Mouse (Mus musculus) gastrocnemius, adult 2 months (tissue): ENCODE data around the gene Rps9. TPM values are rescaled to one million over a fixed set of nuclear protein-coding genes. Genes with fewer than 3 reads are reported as not detected.

Source experiments
- DNase-seq: peaks from one replicate; pipeline ENCODE4 v3.0.0; 2022
- H3K27ac ChIP-seq: fragments of 200-600 bp; 2 replicates; pipeline ENCODE4 v1.8.1; 2022; ENCODE audit warnings: mild to moderate bottlenecking
- H3K4me3 ChIP-seq: fragments of 200-600 bp; 2 replicates; pipeline ENCODE4 v1.8.1; 2022; ENCODE audit warnings: mild to moderate bottlenecking, moderate library complexity
- CTCF ChIP-seq: fragments of 200-600 bp; IDR thresholded peaks from 2 replicates; pipeline ENCODE4 v1.8.1; 2022; ENCODE audit warnings: antibody characterized with exemption, mild to moderate bottlenecking, moderate library complexity
- intact Hi-C: fragments of 180-260 bp; cut with DNase I; formaldehyde crosslinking; loops from one replicate; pipeline ENCODE4 v1.15.1; 2025
- long read RNA-seq, 2 experiments: library from polyadenylated mRNA; stranded (forward); transcript quantifications; one replicate each; pipeline ENCODE4 v2.0.0; 2021
- total RNA-seq, 2 experiments: library from RNA; stranded (reverse); gene quantifications; 2 replicates each; pipeline ENCODE4 v1.2.3; 2021

The Rps9 gene
- 100 to 1,000 TPM; 399 to 461 TPM for total RNA-seq
- long read RNA-seq, experiment 1, transcript Rps9-201 (5 exons, 751 nt) = major isoform, 140 of 165 reads
- long read RNA-seq, experiment 1, transcript Rps9-204 (4 exons, 914 nt) = minor isoform, 5 of 165 reads
- long read RNA-seq, experiment 1, partial matches to known transcripts = 20 of 165 reads
- long read RNA-seq, experiment 1, other reads (novel, unspliced or antisense) = 0 of 165 reads
- long read RNA-seq, experiment 2, transcript Rps9-204 (4 exons, 914 nt) = minor isoform, 10 of 194 reads
- long read RNA-seq, experiment 2, transcript Rps9-201 (5 exons, 751 nt) = major isoform, 164 of 194 reads
- long read RNA-seq, experiment 2, partial matches to known transcripts = 14 of 194 reads
- long read RNA-seq, experiment 2, other reads (novel, unspliced or antisense) = 5 of 194 reads

- peak; percentile 35 for TF ChIP-seq CTCF
- intact Hi-C loops = loop anchor here (10.0 kb wide), 1 partner anchor 731 kb away; no protein-coding TSS in a partner anchor
- Histone ChIP-seq H3K4me3 (peak within 1 kb of the TSS; percentile 83), H3K27ac (peak within 1 kb of the TSS; percentile 95)
- peak; percentile 97 for DNase-seq
Observed at GRCm38 (mm10) chr7:3703879-3704441, at the start of gene Rps9. Gene Rps9, plus strand, starts transcription at chr7:3703993.

GRCm38 (mm10) chr7:3656966-3657365 is 46.8 kb upstream of the Rps9 start:
- H3K27ac ChIP-seq = no peak overlapping the region
- intact Hi-C loops = no loop called here
- no peak overlapping the region for H3K4me3 ChIP-seq
- no peak for TF ChIP-seq CTCF
- DNase-seq = no peak

DNA sequence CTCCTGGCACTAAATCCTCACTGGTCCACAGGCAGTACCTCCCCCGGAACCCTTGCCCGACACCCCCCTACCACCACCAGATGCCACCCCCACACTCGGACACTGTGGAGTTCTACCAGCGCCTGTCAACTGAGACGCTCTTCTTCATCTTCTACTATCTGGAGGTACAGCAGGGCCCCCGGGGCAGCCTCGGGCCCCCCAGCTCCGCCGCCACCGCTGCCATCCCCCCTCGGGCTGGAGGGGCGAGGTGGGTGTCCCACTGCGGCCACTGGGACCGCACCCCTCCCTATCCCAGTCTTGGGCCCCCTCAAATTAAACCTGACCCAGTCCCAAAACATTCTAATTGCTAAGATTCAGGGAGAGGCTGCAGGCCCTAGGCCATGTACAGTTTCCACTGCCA is 45.2 kb upstream of the Rps9 start:
- no peak overlapping the region for H3K27ac ChIP-seq
- H3K4me3 ChIP-seq = no peak overlapping the region
- no peak for DNase-seq
- intact Hi-C loops = no loop called here
- TF ChIP-seq CTCF = no peak

DNA sequence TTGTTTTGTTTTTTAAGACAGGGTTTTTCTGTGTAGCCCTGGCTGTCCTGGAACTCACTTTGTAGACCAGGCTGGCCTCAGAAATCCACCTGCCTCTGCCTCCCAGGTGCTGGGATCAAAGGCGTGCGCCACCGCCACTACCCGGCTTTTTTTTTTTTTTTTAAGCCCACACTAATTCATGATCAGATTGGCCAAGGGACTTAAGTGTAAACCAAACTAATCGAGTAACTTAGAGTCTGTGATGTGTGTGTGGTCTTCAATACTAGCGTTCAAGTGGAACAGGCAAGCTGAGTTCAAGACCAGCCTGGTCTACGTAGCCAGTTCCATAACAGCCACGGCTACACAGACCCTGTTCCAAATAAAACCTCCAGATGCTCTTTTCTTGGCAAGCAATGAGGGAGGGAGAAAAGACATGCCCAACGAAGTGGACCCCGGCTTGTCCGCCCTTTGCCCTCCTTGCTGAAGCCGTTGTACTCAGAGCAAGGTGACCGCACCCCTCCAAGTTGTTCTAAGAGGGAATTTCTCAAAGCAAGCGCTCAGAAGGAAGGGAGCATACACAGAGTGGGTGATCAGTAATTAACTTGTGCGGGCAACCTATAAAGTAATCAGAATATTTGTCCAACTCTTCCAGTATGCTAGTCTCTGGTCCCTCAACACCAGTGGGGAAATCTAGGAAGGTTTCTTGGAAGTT is 39.1 kb upstream of the Rps9 start:
- H3K27ac ChIP-seq = peak overlapping the region; percentile 92
- intact Hi-C loops = loop anchor here (1.0 to 2.0 kb wide), 2 partner anchors 19 to 28 kb away; partner anchors contain the start of genes Cnot3, Mboat7 and Tsen34
- DNase-seq = no peak
- TF ChIP-seq CTCF = no peak
- peak overlapping the region; percentile 78 for H3K4me3 ChIP-seq

GRCm38 (mm10) chr7:3665215-3666114 is 38.3 kb upstream of the Rps9 start, which contains the start of gene Leng1:
Gene Leng1, minus strand, starts transcription at chr7:3665840.
- H3K4me3 ChIP-seq = peak within 1 kb of the TSS; percentile 78
- peak within 1 kb of the TSS; percentile 92 for H3K27ac ChIP-seq
- peak; percentile 98 for DNase-seq
- intact Hi-C loops = loop anchor here (1.0 to 2.0 kb wide), 2 partner anchors 20 to 27 kb away; partner anchors contain the start of genes Cnot3, Mboat7 and Tsen34
- TF ChIP-seq CTCF = no peak

GRCm38 (mm10) chr7:3666921-3667391 is 36.8 kb upstream of the Rps9 start:
- DNase-seq = no peak
- peak; percentile 11; the same call in 1 of the 2 replicates for TF ChIP-seq CTCF
- intact Hi-C loops = no loop called here
- H3K4me3 ChIP-seq = peak overlapping the region; percentile 39
- peak overlapping the region; percentile 31; the same call in 1 of the 2 replicates for H3K27ac ChIP-seq

DNA sequence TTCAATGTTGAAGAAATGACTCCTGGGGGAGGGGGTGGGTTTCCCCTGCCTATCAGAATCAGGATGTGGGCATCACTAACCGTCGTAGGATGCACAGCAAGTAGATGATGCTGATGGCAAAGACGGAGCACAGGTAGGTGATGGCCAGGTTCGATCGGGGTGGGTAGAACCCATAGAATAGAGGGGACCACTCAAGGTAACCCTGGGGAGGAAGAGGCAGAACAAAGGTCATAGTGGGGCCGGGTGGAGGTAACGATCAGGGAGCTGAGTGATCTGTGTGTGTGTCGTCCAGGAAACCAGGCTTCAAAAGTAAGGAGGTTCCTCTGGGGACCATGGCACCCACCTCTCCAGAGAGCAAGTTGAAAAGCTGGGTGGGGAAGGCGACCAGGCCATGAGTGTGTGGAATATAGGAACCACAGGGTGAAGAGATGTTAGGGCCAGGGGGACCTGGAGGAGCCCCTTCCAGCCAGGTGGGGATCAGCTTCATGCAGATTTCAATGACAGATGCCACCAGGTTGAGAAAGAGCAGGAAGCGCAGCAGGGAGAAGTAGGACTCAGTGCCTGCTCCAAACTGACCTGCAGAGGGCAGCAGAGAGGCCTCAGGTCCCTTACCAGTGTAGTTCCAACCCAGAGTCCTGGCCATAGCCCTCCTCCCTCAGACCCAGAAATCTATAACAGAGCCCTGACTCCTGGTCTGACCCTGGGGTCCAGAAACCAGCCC is 29.1 kb upstream of the Rps9 start:
- DNase-seq = peak; percentile 86
- Histone ChIP-seq H3K4me3 (no peak overlapping the region), H3K27ac (no peak overlapping the region)
- intact Hi-C loops = no loop called here
- TF ChIP-seq CTCF = peak; percentile 100; the same call in 1 of the 2 replicates

DNA sequence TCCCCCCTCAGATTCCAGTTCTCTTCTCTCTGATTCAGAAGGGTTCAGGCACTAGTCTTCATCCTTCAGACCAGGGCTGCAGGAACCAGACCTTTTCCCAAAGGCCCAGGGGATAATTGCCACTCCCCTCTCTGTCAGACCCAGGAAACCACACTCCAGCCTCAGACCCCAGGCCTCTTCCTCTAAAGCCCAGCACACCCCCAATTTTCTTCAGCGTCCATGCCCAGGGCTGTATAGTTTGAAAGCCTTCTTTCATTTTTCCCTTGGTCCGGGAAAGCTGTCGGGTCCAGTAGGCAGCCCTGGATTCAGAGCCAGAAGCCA is 28.6 kb upstream of the Rps9 start:
- TF ChIP-seq CTCF = no peak
- H3K4me3 ChIP-seq = no peak overlapping the region
- H3K27ac ChIP-seq = no peak overlapping the region
- intact Hi-C loops = no loop called here
- DNase-seq = no peak

DNA sequence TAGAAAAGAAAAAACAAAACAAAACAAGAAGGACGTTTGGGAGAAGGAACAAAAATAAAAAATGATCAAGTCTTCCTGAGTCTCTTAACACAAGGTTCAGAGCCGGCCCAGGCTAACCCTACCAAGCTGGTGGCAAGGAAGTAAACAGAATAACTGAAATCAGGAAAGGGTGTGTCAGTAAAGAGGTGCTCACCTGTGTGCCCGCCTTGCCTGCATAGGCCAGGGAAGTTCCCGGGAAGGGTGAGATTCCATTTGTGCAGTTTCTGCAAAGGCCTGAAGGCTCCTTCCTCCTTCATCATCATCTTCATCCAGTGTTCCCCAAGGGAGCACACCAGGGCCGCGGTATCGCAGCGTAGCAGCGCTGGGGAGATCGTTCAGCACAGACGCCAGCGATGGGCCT is 27.4 kb upstream of the Rps9 start:
- Histone ChIP-seq H3K4me3 (no peak overlapping the region), H3K27ac (no peak overlapping the region)
- no peak for TF ChIP-seq CTCF
- intact Hi-C loops = no loop called here
- no peak for DNase-seq

DNA sequence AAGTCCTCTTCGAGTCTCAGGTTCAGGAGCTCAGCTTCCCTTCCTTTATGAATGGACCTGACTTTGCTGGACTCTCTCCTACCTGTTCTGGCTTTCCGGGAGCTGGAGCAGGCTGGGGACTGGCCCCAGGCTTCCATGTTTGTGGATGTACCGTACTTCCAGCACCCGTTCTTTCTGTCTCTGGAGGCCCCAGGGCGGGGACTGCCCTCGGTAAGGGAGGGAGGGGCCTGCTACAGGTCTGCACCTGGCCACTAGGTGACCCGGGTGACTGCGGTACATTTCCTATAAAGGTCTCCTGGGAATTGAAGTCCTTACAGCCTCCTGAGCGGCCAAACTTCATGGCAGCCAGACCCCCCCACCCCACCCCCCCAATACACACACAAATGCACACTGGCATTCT is 26.5 kb upstream of the Rps9 start, which contains the start of gene Tmc4:
Tmc4 (minus strand) TSS at position 212 of the 400 bp plus-strand sequence.
- no peak for TF ChIP-seq CTCF
- H3K27ac ChIP-seq = no peak within 1 kb of the TSS
- H3K4me3 ChIP-seq = no peak within 1 kb of the TSS
- DNase-seq = no peak
- intact Hi-C loops = no loop called here

GRCm38 (mm10) chr7:3683908-3684550 is 19.8 kb upstream of the Rps9 start:
- Histone ChIP-seq H3K4me3 (no peak overlapping the region), H3K27ac (no peak overlapping the region)
- TF ChIP-seq CTCF = no peak
- DNase-seq = no peak
- intact Hi-C loops = no loop called here
